Mouse (Mus musculus) megakaryocyte, embryonic 14.5 days (primary cell): ENCODE measurements at regions not wholly inside any gene's neighbourhood (a gene's known extent, or its start where the extent isn't known, plus 50 kb on each side); places are given as distances from the start of the nearest gene placed in this dataset.

Source experiments
- FLI1 ChIP-seq: IDR thresholded peaks from 2 replicates; pipeline ENCODE4 v1.6.1; 2012; ENCODE audit warnings: low read length, inconsistent platforms, mixed read lengths
- GATA1 ChIP-seq: IDR thresholded peaks from 3 replicates; pipeline ENCODE4 v1.6.1; 2012; ENCODE audit warnings: mixed read lengths, low read length, inconsistent platforms, borderline replicate concordance

DNA sequence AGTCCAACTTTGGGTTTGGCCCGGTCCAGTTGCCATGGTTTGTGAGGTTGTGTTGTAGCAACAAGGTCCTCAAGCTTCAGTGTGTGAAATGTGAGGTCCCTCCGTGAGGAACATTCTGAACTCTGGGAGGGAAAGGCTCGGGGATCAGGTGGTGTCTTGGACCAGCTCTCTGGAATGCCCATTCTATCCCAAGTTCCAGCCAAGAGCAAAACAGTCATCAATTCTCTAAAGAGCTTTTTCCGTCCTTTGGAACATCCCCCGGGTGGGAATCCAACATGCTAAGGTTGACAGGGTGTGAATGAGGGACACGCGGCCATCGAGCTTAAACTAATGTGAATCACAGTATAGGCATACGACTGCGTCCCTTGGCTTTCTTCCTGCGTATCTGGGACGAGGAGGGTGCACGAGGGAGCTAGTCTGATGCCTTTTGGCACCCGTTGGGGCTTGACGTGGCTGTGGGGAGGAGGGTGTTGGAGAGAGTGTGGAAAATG, 145.4 kb downstream of the Tmx1 start:
- TF ChIP-seq GATA1 (no peak), FLI1 (no peak)
